Mouse (Mus musculus) heart, adult 18-20 months (tissue): ENCODE data around the gene Itgb4. TPM values are rescaled to one million over a fixed set of nuclear protein-coding genes. Genes with fewer than 3 reads are reported as not detected.

Source experiments
- DNase-seq, 2 experiments: peaks; one replicate each; pipeline ENCODE4 v3.0.0; 2021 to 2022; ENCODE audit warnings: mixed read lengths in 1 of 2
- long read RNA-seq, 2 experiments: library from polyadenylated mRNA; stranded (forward); transcript quantifications; one replicate each; pipeline ENCODE4 v2.0.0; 2021
- total RNA-seq, 2 experiments: library from RNA; stranded (reverse); gene quantifications; 2 replicates each; pipeline ENCODE4 v1.2.3; 2021

Gene Itgb4
- total RNA-seq = 1 to 10 TPM; 1.9 to 3.7 TPM
- long read RNA-seq, experiment 1, partial matches to known transcripts = 1 of 1 reads
- long read RNA-seq, experiment 1, other reads (novel, unspliced or antisense) = 0 of 1 reads
- long read RNA-seq, experiment 2, partial matches to known transcripts = 0 of 1 reads
- long read RNA-seq, experiment 2, other reads (novel, unspliced or antisense) = 1 of 1 reads

DNA sequence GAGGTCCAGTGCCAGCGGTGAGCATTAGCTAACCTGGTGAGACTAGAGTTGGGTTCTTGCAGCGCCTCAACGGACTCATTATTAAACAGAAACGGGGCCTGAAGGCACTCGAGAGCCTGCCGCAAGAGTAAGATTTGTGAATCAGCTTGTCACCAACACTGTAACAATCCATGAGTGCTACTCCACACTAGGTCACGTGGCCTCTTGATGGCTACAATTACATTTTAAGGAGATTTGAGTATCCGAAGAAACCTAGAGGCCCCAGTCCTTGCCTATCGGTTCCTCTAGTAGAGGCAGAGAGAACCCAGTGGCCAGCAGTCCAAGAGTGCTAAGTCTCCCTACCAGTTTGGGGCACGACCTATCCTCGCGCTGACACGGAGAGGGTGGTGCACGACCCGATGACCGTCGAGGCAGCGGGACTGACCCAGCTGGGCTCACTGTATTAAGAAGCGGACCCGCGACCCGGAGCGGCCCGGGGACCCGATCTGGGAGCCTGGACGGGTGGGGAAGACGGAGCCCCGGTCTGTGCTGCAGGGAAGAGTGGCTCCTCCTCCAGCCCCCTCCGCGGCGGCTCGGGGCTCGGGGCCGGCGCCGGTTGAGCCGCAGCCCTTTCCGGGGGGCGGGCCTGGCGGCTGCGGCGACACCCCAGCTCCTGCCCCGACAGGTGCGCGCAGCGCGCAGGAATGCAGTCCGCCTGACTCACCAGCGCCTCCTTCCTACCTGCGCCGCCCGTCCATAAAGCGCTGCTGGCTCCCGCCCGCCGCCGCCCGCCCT, at the start of gene Itgb4:
TSS of gene Itgb4 (plus strand) at position 401 of the 774 bp plus-strand sequence.
- DNase-seq = peak in 1 of 2 experiments; percentile 45

GRCm38 (mm10) chr11:115929031-115929430, 45.5 kb upstream of the Itgb4 start:
- peak in 1 of 2 experiments; percentile 31 for DNase-seq

DNA sequence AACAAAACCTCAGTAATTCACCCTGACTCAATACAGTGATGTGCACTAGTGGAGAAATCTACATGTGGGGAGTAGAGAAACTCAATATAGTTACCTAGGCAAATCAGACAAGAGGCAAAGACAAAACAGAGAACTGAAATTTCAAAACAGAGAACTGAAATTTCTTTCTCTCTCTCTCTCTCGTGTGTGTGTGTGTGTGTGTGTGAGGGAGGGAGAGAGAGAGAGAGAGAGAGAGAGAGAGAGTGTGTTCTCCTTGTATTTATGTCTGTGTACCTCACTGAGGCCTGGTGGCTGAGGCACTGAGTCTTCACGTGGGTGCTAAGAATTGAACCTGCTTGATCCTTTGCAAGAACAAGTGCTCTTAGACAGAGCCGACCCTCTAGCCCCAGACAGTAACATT, 44.7 kb upstream of the Itgb4 start:
- no peak for DNase-seq

GRCm38 (mm10) chr11:115931235-115931634, 43.3 kb upstream of the Itgb4 start:
- no peak for DNase-seq

DNA sequence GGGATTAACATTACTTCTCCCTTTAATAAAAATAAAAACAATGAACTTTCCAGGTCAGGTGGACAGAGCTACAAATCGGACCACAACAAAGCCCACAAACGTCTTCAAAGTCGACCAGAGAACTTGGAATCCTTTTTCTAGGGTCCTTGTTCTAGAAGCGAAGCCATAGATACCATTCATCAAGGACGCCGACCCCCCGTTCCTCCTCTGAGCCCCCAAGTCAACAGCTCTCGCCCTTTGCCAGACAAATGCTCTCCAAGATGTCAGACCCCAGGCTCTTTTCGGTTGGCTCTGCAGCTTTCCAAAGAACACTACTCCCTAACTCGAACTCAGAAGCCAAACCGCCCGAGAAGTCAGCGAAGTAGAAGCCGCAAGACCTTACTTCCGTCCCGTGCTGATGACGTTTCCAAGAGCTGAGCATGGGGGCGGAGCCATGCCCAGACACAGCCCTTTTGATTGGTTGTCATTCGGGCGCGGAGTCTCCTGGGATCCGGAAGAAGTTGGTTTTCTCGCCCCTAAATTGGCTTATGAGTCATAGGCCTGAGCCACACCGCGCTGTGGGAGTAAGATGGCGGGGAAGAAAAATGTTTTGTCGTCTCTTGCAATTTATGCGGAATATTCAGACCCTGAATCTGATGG, 41.3 kb upstream of the Itgb4 start, which contains the start of the genes Sap30bp and Recql5:
TSS of gene Sap30bp (plus strand) at position 175 of the 639 bp plus-strand sequence.
TSS of gene Recql5 (minus strand) at position 370 of the 639 bp plus-strand sequence.
- DNase-seq = peak; percentile 98 to 99

- DNase-seq = no peak
Observed at GRCm38 (mm10) chr11:115933747-115934110, 40.8 kb upstream of the Itgb4 start.

GRCm38 (mm10) chr11:115939690-115940329, 34.7 kb upstream of the Itgb4 start:
- DNase-seq = peak; percentile 56 to 83

- no peak for DNase-seq
Observed at GRCm38 (mm10) chr11:115941980-115942379, 32.5 kb upstream of the Itgb4 start.

GRCm38 (mm10) chr11:115945247-115945646, 29.3 kb upstream of the Itgb4 start:
- DNase-seq = no peak

DNA sequence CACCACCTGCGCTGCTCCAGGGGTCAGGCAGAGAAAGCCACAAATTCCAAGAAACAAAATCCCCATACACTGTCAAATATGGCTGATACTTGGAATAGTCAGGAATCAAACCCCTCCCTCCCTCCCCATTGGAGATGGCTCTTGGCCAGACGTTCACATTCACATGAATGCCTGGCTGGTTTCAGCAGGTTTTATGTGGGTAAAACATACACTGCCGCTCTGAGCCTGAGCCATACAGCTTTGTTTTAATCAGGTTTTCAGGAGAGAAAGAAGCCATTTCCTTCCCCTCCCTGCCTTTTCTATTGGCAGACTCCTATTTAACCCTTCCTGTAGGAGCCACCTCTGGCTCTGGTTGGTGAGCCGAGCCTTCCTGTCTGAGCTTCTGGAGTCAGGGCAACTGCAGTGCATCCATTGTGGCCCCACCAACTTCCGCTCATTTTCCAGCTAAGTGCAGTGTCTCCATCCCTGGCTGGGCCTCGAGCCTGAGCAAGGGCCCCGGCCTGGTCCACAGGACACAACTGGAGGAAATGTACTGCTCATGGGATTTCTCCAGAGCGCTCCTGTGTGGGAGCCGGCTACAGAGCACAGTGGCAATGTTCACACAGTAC, 28.2 kb upstream of the Itgb4 start:
- peak in 1 of 2 experiments; percentile 29 for DNase-seq

DNA sequence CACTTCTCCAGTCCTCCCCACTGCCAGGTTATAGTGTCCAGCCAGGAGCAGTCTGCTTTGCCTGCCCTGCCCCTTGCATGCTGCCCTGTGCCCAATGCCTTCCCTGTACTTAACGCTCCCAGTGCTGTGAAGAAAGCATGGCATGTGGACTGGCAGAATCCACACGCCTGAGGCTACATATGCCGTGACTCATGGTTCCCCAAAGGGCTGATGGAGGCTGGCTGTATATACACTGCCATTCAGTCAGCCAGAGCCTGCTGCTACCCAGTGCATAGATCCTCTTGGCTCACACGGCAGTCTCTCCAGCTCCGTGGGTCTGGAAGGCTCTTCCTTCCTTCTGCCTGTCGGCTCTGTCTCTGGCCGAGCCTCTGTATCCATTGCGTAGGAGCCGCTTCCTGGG, 26.2 kb upstream of the Itgb4 start:
- DNase-seq = no peak

DNA sequence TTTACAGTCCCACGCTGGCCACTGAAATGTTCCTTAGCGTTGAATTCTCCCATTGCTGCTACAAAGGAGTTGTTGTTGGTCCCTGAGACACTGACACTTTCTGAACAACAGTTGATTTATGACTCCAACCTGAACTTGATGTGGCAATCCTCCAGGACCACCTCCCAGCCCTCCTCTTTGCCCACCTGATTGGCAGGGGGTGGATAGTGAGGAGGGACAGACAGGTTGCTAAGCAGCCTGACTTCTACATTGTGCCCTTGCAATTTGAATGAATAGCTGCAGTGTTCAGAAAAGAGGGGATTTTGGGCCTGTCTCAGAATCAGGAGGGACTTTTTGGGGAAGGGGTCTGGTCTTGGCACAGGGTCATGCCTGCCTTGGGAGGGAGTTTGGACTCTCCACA, 23.8 kb upstream of the Itgb4 start:
- DNase-seq = no peak

GRCm38 (mm10) chr11:115954712-115955111, 19.8 kb upstream of the Itgb4 start:
- no peak for DNase-seq

GRCm38 (mm10) chr11:115955195-115955858, 19.2 kb upstream of the Itgb4 start:
- DNase-seq = peak; percentile 31 to 70

GRCm38 (mm10) chr11:115956453-115956852, 18.1 kb upstream of the Itgb4 start:
- no peak for DNase-seq

DNA sequence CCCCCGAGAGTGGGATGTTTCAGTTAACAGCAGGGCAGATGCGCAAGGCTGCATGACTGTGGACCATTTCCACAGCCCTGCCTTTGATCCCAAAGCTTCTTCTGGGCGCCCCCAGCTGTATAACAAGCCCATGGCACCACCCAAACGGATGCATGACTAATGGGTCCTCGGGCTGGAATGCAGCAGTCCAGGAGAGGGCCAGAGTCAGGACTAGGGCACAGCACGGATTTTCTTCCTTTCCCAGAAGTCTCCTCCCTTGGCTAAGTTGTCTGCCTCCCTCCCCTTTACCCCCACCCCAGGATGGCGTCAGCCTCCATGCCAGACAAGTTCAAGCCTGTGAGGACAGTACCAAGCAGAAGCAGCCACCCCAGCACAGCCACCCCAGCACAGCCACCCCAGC, 16.5 kb upstream of the Itgb4 start:
- no peak for DNase-seq

DNA sequence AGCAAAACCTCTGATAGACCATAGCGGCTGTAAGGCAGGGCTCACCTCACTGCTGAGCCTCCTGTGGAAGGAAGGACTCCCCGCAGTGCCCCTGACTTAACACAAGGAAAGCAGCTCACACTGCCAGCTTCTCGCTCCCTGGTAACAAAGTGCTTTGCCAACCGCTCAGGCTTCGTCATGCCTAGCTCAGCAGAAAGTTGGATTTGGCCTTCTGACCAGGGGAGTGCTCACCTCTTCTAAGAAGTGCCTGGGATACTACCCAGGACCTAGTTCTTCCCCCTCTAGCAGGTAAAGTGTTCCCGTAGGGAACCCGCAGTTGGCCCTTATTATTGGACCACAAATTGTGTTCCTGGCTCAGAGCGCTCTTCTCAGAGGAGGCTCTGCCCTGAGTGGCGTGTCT, 15.5 kb upstream of the Itgb4 start:
- DNase-seq = no peak

DNA sequence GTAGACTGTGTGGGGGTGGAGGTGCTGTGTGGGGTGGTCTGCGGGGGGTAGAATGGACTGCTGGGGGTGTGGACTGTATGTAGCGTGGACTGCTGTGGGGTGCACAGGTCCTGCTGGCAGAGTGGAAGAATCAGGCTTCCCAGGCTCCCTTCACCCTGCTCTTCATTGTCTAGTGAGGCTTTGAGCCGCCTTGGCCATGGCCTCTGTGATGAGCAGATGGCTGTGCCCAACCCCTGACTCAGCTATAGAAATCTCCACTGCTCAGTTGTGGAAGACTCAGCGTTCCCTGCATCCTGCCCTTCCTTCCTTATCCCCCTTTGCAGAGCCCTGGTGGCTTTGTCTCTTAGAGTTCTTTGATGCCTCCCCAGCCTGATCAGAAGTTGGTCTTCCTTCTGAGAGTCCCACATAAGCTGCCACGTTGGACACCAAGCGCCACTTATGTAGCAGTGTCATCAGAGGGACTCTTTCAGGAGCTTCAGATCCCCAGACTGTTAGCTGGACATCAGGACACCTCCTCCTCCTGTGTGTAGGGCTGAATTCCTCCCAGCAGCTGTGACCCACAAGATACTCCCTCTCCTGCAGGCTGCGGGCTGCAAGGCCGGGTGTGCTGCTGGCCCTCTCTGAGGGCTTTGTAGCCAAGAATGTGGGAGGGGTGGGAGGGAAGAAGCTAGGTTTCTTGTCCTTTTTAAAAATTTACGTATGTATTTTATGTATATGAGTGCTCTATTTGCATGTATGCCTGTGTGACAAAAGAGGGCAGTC, 11.7 kb upstream of the Itgb4 start:
- no peak for DNase-seq

- peak; percentile 45 to 72 for DNase-seq
Observed at GRCm38 (mm10) chr11:115964977-115965604, 9.4 kb upstream of the Itgb4 start.

DNA sequence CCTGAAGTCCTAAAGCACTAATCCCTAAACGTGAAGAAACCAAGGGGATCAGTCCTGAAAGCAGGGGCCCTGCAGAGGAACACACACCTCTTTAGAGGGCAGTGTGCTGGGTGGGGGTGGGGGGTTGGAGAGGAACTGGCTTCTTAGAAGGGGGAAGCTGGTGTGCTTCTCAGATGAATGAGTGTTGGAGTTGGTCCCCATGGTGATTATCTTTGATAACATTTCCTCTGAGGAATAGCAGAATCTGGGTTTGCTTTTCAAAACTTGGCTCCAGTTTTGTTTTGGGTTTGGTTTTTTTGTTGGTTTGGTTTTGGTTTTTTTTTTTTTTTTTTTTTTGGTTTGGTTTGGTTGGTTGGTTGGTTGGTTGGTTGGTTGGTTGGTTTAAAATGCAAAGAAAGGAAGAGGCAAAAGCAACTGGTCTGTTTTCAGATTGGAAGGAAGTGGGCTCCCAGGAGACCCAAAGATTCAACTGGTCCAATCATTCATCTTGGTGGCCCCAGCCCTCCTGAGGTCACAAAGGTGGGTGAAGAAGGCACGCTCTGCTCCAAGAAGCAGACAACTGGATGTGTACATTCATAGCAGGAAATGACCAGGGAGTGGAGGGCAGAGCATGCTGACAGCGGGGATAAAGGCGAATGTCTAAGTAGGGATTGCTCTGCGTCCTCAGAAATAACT, 5.6 kb upstream of the Itgb4 start:
- DNase-seq = no peak
